Mouse (Mus musculus) limb, embryonic 11.5 days (tissue): Measurements from ENCODE around the gene Polr2a. TPM values are rescaled to one million over a fixed set of nuclear protein-coding genes. Genes with fewer than 3 reads are reported as not detected.
A peak's percentile ranks its signal among the peaks of the same experiment; 100 is the strongest.
"Not testable (repeated sequence)": the region's sequence is repeated elsewhere in the genome, so short reads cannot be mapped to it uniquely, and the experiment has no call there.

Experiments used
- ATAC-seq: fragments of 200-750 bp; cut with Nextera tagmentation; 2 replicates; pipeline ENCODE4 v1.8.0; 2017; ENCODE audit warnings: low read depth; ENCODE audit not compliant: insufficient number of reproducible peaks, low FRiP score, low TSS enrichment
- DNase-seq: peaks from one replicate; pipeline ENCODE4 v3.0.0-alpha.2; 2015; ENCODE audit warnings: low spot score
- H3K27ac ChIP-seq: fragments of 300-500 bp; sonication (generic); replicated peaks from 2 replicates; pipeline ENCODE4 v1.5.1; 2014; ENCODE audit warnings: low read depth, mild to moderate bottlenecking, low read length
- H3K27me3 ChIP-seq: fragments of 300-500 bp; sonication (generic); 2 replicates; pipeline ENCODE4 v1.6.1; 2014; ENCODE audit warnings: mild to moderate bottlenecking, low read length, mixed read lengths; ENCODE audit not compliant: control insufficient read depth, insufficient read depth
- H3K36me3 ChIP-seq: fragments of 300-500 bp; sonication (generic); 2 replicates; pipeline ENCODE4 v1.6.1; 2014; ENCODE audit warnings: mild to moderate bottlenecking, low read length, moderate library complexity, mixed read lengths; ENCODE audit not compliant: control insufficient read depth, insufficient read depth
- H3K4me1 ChIP-seq: fragments of 300-500 bp; sonication (generic); 2 replicates; pipeline ENCODE4 v1.6.1; 2014; ENCODE audit warnings: low read length, mixed read lengths; ENCODE audit not compliant: control insufficient read depth, insufficient read depth
- H3K4me2 ChIP-seq: fragments of 300-500 bp; sonication (generic); 2 replicates; pipeline ENCODE4 v1.6.1; 2014; ENCODE audit warnings: low read depth, mild to moderate bottlenecking, moderate library complexity; ENCODE audit not compliant: severe bottlenecking
- H3K4me3 ChIP-seq: fragments of 300-500 bp; sonication (generic); 2 replicates; pipeline ENCODE4 v1.5.1; 2014; ENCODE audit warnings: low read depth, low read length
- H3K9ac ChIP-seq: fragments of 300-500 bp; sonication (generic); 2 replicates; pipeline ENCODE4 v1.6.1; 2014; ENCODE audit warnings: mild to moderate bottlenecking, low read length
- H3K9me3 ChIP-seq: fragments of 300-500 bp; sonication (generic); 2 replicates; pipeline ENCODE4 v1.6.1; 2016; ENCODE audit warnings: low read length; ENCODE audit not compliant: control insufficient read depth
- WGBS: fragments of 180-500 bp; shearing (Covaris S2); extraction: QIAGEN DNeasy Blood & Tissue Kit; methylation state at CpG from one replicate; pipeline ENCODE4 v1.1.7; 2014; 5-methylcytosine and 5-hydroxymethylcytosine counted together
- polyA plus RNA-seq: library from polyadenylated mRNA; unstranded; fragments of >200 nt; fragmentation: Nextera tagmentation; extraction: Ambion mirVana; gene quantifications from 2 replicates; pipeline ENCODE4 v1.2.1, GENCODE M21; 2014

Gene Polr2a
- polyA plus RNA-seq, 1 experiment from 2014 or later = 64.0 TPM

- H3K27me3 ChIP-seq, H3K27ac ChIP-seq: not testable (repeated sequence)
- WGBS = 67% methylated on average over 2 of the region's 3 CpGs
These were observed 55.1 kb downstream of the Polr2a start for GRCm38 (mm10) chr11:69703381-69703780.

GRCm38 (mm10) chr11:69702886-69703285 is 55.6 kb downstream of the Polr2a start:
- H3K4me1 ChIP-seq, H3K4me2 ChIP-seq, H3K27ac ChIP-seq, H3K36me3 ChIP-seq, H3K27me3 ChIP-seq, H3K9ac ChIP-seq, DNase-seq, H3K9me3 ChIP-seq, ATAC-seq, H3K4me3 ChIP-seq: not testable (repeated sequence)
- 94% methylated on average over 10 of the region's 10 CpGs for WGBS

More at GRCm38 (mm10) chr11:69703381-69703780, 55.1 kb downstream of the Polr2a start:
- H3K9me3 ChIP-seq, H3K4me3 ChIP-seq, H3K9ac ChIP-seq, DNase-seq, H3K4me2 ChIP-seq, H3K36me3 ChIP-seq, ATAC-seq, H3K4me1 ChIP-seq: not testable (repeated sequence)

GRCm38 (mm10) chr11:69699595-69699994 is 58.8 kb downstream of the Polr2a start:
- no peaks in the 10 kb centered on the region for H3K9me3 ChIP-seq
- no peak overlapping the region for H3K4me2 ChIP-seq
- DNase-seq (no peak), ATAC-seq (no peak)
- H3K36me3 ChIP-seq = no peaks in the 10 kb centered on the region
- whole genome bisulfite sequencing = 70% methylated on average over 1 of the region's 1 CpGs
- H3K27ac ChIP-seq = no peak overlapping the region
- H3K9ac ChIP-seq = no peak overlapping the region
- no peak overlapping the region for H3K4me3 ChIP-seq
- peaks cover 10% of the 10 kb centered on the region for H3K4me1 ChIP-seq
- no peaks in the 10 kb centered on the region for H3K27me3 ChIP-seq

- no peak overlapping the region for H3K4me2 ChIP-seq
- H3K27ac ChIP-seq = no peak overlapping the region
- 75% methylated on average over 5 of the region's 5 CpGs for WGBS
- no peaks in the 10 kb centered on the region for H3K27me3 ChIP-seq
- DNase-seq (no peak), ATAC-seq (no peak)
- H3K36me3 ChIP-seq = no peaks in the 10 kb centered on the region
- H3K4me3 ChIP-seq = no peak overlapping the region
- H3K9me3 ChIP-seq = no peaks in the 10 kb centered on the region
- H3K9ac ChIP-seq = no peak overlapping the region
- peaks cover 10% of the 10 kb centered on the region for H3K4me1 ChIP-seq
These were observed 59.9 kb downstream of the Polr2a start for GRCm38 (mm10) chr11:69698574-69698973.

GRCm38 (mm10) chr11:69697396-69697795 is 61.0 kb downstream of the Polr2a start:
- DNase-seq (no peak), ATAC-seq (no peak)
- 85% methylated on average over 3 of the region's 3 CpGs for WGBS
- Histone ChIP-seq H3K4me1 (peaks cover 10% of the 10 kb centered on the region), H3K9me3 (no peaks in the 10 kb centered on the region), H3K4me3 (no peak overlapping the region), H3K36me3 (no peaks in the 10 kb centered on the region), H3K9ac (no peak overlapping the region), H3K27me3 (no peaks in the 10 kb centered on the region), H3K27ac (no peak overlapping the region), H3K4me2 (no peak overlapping the region)

GRCm38 (mm10) chr11:69695361-69696181 is 62.9 kb downstream of the Polr2a start, which contains the start of the genes Tnfsf12 and Tnfsfm13:
Gene Tnfsf12, minus strand, starts transcription at chr11:69695849.
Gene Tnfsfm13, minus strand, starts transcription at chr11:69696098.
- ATAC-seq (peak; percentile 76), DNase-seq (peak; percentile 71)
- Histone ChIP-seq H3K4me2 (peak within 1 kb of the TSS; percentile 88), H3K27me3 (no peaks in the 10 kb centered on the region), H3K9me3 (no peaks in the 10 kb centered on the region), H3K4me3 (peak within 1 kb of the TSS; percentile 39), H3K4me1 (peaks cover 10% of the 10 kb centered on the region), H3K36me3 (no peaks in the 10 kb centered on the region), H3K9ac (peak within 1 kb of the TSS; percentile 80), H3K27ac (peak within 1 kb of the TSS; percentile 15; the same call in 1 of the 2 replicates)
- WGBS = 2% methylated on average over 40 of the region's 41 CpGs

GRCm38 (mm10) chr11:69695046-69695360 is 63.4 kb downstream of the Polr2a start:
- peak overlapping the region; percentile 39; the same call in 1 of the 2 replicates for H3K4me3 ChIP-seq
- WGBS = 29% methylated on average over 6 of the region's 6 CpGs
- peaks cover 10% of the 10 kb centered on the region for H3K4me1 ChIP-seq
- 0 out of 2 replicates have a peak overlapping the region, but pooled peaks have one; percentile 15 for H3K27ac ChIP-seq
- ATAC-seq (0 out of 2 replicates have a peak, but pooled peaks have one; percentile 4), DNase-seq (no peak)
- H3K9ac ChIP-seq = peak overlapping the region; percentile 80
- no peaks in the 10 kb centered on the region for H3K36me3 ChIP-seq
- H3K9me3 ChIP-seq = no peaks in the 10 kb centered on the region
- no peaks in the 10 kb centered on the region for H3K27me3 ChIP-seq
- peak overlapping the region; percentile 88; the same call in 1 of the 2 replicates for H3K4me2 ChIP-seq

GRCm38 (mm10) chr11:69693421-69693965 is 64.9 kb downstream of the Polr2a start:
- Histone ChIP-seq H3K27me3 (no peaks in the 10 kb centered on the region), H3K27ac (no peak overlapping the region), H3K4me1 (peaks cover 10% of the 10 kb centered on the region), H3K9me3 (no peaks in the 10 kb centered on the region), H3K9ac (peak overlapping the region; percentile 12; the same call in 1 of the 2 replicates), H3K4me2 (no peak overlapping the region), H3K36me3 (no peaks in the 10 kb centered on the region), H3K4me3 (no peak overlapping the region)
- ATAC-seq (no peak), DNase-seq (no peak)
- 61% methylated on average over 11 of the region's 11 CpGs for WGBS
